Mouse (Mus musculus): ENCODE data around the gene Pmp22. TPM values are rescaled to one million over a fixed set of nuclear protein-coding genes. Genes with fewer than 3 reads are reported as not detected.

Pmp22 gene
- polyA plus RNA-seq, 1 experiment from 2014 or later, result 191 TPM

DNA sequence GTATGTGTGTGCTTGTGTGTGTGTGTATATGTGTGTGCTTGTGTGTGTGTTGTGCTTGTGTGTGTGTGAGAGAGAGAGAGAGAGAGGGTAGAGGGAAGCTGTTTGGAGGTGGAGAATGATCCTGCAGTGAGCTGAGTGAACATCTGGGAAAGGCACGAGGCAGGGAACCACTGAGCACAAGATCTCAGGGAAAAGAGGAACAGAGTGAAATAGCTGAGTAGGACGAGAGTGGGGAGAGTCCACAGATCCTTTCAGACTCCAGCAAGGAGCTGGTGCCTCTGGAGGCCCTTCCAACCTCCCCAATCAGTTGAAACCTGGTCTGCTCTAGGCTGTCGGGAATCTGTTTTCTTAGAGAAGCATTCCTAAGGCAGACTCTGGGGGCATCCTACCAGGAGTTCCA, 10.0 kb downstream of the Pmp22 start:
- H3K27ac ChIP-seq, result no peak overlapping the region
- no peaks in the 10 kb centered on the region for H3K9me3 ChIP-seq
- H3K9ac ChIP-seq, result no peak overlapping the region
- peaks cover 78% of the 10 kb centered on the region for H3K36me3 ChIP-seq
- H3K4me3 ChIP-seq, result no peak overlapping the region
- H3K27me3 ChIP-seq, result no peaks in the 10 kb centered on the region
- WGBS, result 46% methylated on average over 3 of the region's 3 CpGs
- no peak for ATAC-seq (ENCODE audit: low FRiP score, low read depth)
- peaks cover 44% of the 10 kb centered on the region for H3K4me1 ChIP-seq
- H3K4me2 ChIP-seq (replicated peaks), result no peak overlapping the region

DNA sequence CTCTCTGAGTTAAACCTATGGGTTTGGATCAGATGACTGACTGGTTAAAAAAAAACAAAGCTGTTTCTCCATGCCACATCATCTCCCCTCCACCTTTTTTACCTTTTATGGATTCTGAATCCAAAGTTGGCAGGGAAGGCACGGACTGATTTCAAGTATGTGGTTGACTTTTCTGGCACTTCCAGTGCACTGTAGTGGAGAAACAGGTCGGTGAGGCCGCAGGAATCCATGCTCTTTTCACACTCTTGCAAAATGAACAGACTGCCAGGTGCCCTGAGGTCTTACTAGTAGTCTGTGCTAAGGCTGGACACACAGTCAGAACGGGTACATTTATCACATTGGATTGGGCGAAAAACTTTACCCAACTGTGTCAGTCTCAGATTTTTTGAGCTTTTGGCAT, 13.5 kb downstream of the Pmp22 start:
- Histone ChIP-seq H3K4me2 (replicated peaks) (no peak overlapping the region), H3K4me3 (no peak overlapping the region), H3K36me3 (peaks cover 74% of the 10 kb centered on the region), H3K9me3 (no peaks in the 10 kb centered on the region), H3K4me1 (peaks cover 10% of the 10 kb centered on the region; the same call in 1 of the 2 replicates), H3K27me3 (no peaks in the 10 kb centered on the region), H3K9ac (no peak overlapping the region), H3K27ac (0 out of 2 replicates have a peak overlapping the region, but pooled peaks have one; percentile 6)
- ATAC-seq (ENCODE audit: low FRiP score, low read depth), result no peak
- 85% methylated on average over 5 of the region's 5 CpGs for WGBS

DNA sequence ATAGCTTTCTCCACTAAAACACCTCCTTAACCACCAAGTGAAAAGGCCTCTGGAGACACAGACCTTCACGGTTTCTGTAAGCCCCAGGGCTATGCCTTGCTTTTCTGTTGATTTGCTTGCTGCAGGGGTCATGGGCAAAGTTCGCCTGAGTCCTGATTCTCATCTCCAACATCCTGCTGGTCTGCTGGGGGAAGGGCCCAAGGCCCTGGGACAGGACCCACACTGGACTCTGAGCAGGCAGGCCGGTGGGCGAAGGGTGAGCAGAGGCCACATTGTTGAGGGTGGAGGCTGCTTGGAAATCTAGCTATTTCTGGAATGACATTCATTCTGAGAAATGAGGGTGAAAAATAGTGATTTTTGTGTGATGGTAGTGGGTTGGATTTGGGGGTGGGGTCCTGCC, 14.0 kb downstream of the Pmp22 start:
- Histone ChIP-seq H3K4me1 (peaks cover 10% of the 10 kb centered on the region; the same call in 1 of the 2 replicates), H3K4me2 (replicated peaks) (no peak overlapping the region), H3K27ac (no peak overlapping the region), H3K9me3 (no peaks in the 10 kb centered on the region), H3K4me3 (no peak overlapping the region), H3K27me3 (no peaks in the 10 kb centered on the region), H3K9ac (no peak overlapping the region), H3K36me3 (peaks cover 69% of the 10 kb centered on the region)
- no peak for ATAC-seq (ENCODE audit: low FRiP score, low read depth)
- whole genome bisulfite sequencing, result 77% methylated on average over 4 of the region's 4 CpGs

GRCm38 (mm10) chr11:63143486-63143885, 14.7 kb downstream of the Pmp22 start:
- no peaks in the 10 kb centered on the region for H3K27me3 ChIP-seq
- 76% methylated on average over 8 of the region's 8 CpGs for WGBS
- no peak for ATAC-seq (ENCODE audit: low FRiP score, low read depth)
- H3K4me1 ChIP-seq, result peaks cover 4% of the 10 kb centered on the region; the same call in 1 of the 2 replicates
- no peak overlapping the region for H3K4me3 ChIP-seq
- no peak overlapping the region for H3K4me2 ChIP-seq (replicated peaks)
- no peaks in the 10 kb centered on the region for H3K9me3 ChIP-seq
- no peak overlapping the region for H3K9ac ChIP-seq
- H3K27ac ChIP-seq, result no peak overlapping the region
- peaks cover 62% of the 10 kb centered on the region for H3K36me3 ChIP-seq

DNA sequence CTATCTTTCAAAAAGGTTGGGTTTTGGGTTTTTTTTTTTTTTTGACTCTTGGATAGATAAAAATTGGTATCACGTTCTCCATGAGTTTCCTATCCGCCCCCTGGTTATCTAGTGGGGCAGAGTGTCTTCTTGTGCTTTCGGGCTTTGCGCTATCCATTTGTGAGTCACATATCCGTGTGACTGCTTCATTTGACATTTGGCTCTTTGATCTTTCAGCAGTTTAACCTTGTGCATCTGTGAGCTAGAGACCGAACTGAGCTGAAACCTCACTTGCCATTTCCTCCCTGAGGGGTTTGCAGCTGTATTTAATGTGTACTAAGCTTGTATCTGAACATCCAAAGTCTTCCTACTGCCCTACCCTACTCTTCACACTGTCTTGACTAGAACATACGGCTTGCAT, 17.8 kb downstream of the Pmp22 start:
- Histone ChIP-seq H3K4me3 (no peak overlapping the region), H3K36me3 (peaks cover 66% of the 10 kb centered on the region), H3K27me3 (no peaks in the 10 kb centered on the region), H3K4me1 (no peaks in the 10 kb centered on the region; the same call in 1 of the 2 replicates), H3K9ac (no peak overlapping the region), H3K27ac (no peak overlapping the region), H3K4me2 (replicated peaks) (no peak overlapping the region), H3K9me3 (no peaks in the 10 kb centered on the region)
- 62% methylated on average over 7 of the region's 7 CpGs for WGBS
- ATAC-seq (ENCODE audit: low FRiP score, low read depth), result no peak

GRCm38 (mm10) chr11:63148276-63148675, 19.5 kb downstream of the Pmp22 start:
- H3K4me1 ChIP-seq, result no peaks in the 10 kb centered on the region; the same call in 1 of the 2 replicates
- 88% methylated on average over 3 of the region's 3 CpGs for WGBS
- H3K4me2 ChIP-seq (replicated peaks), result no peak overlapping the region
- H3K9ac ChIP-seq, result no peak overlapping the region
- peaks cover 65% of the 10 kb centered on the region for H3K36me3 ChIP-seq
- H3K27me3 ChIP-seq, result no peaks in the 10 kb centered on the region
- no peaks in the 10 kb centered on the region for H3K9me3 ChIP-seq
- H3K27ac ChIP-seq, result no peak overlapping the region
- ATAC-seq (ENCODE audit: low FRiP score, low read depth), result no peak
- no peak overlapping the region for H3K4me3 ChIP-seq

DNA sequence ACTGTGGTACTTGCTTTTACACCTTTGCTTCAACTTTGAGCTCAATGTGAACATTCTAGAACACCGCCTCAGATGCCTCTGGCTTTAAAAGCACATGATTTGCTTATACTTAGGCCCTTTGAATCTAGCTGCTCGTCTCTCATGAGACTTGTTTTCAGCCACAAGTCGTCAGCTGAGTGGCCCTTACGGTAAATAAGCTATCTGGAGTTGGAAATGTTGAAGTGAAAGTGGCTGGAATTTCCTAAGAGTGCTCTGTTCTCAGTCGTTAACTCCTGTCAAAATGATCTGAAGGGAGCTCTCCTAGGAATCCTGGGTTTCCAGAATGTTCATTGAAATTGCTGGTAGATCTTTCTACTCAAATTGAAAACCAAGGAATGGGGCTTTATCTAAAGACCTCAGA, 23.1 kb downstream of the Pmp22 start:
- no peaks in the 10 kb centered on the region for H3K27me3 ChIP-seq
- ATAC-seq (ENCODE audit: low FRiP score, low read depth), result no peak
- 73% methylated on average over 5 of the region's 5 CpGs for WGBS
- no peak overlapping the region for H3K4me3 ChIP-seq
- H3K4me1 ChIP-seq, result no peaks in the 10 kb centered on the region
- H3K9ac ChIP-seq, result no peak overlapping the region
- peaks cover 76% of the 10 kb centered on the region for H3K36me3 ChIP-seq
- H3K27ac ChIP-seq, result no peak overlapping the region
- H3K9me3 ChIP-seq, result no peaks in the 10 kb centered on the region
- no peak overlapping the region for H3K4me2 ChIP-seq (replicated peaks)

DNA sequence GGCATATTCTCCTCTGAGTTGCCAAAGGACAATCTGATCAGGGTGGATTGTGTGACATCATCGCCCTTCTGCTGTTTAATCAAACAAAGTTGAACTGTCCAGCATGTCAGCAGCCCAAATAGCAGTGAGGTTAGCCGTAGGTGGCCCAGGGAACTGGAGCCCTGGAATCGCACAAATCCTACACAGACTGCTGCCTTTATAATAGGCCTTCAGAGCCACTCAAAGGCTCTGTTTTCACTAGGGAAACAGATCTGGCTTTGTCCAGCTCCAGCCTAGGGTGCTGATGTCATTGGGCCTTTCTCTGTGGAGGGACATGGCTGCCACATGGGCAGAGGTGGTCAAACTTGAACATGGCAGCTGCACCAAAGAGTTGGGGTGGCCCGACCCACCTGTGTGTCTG, 28.3 kb downstream of the Pmp22 start:
- no peaks in the 10 kb centered on the region for H3K27me3 ChIP-seq
- H3K36me3 ChIP-seq, result peaks cover 88% of the 10 kb centered on the region
- H3K4me2 ChIP-seq (replicated peaks), result no peak overlapping the region
- H3K4me3 ChIP-seq, result no peak overlapping the region
- no peaks in the 10 kb centered on the region for H3K9me3 ChIP-seq
- H3K27ac ChIP-seq, result no peak overlapping the region
- H3K9ac ChIP-seq, result no peak overlapping the region
- no peak for ATAC-seq (ENCODE audit: low FRiP score, low read depth)
- WGBS, result 90% methylated on average over 4 of the region's 4 CpGs
- H3K4me1 ChIP-seq, result no peaks in the 10 kb centered on the region

DNA sequence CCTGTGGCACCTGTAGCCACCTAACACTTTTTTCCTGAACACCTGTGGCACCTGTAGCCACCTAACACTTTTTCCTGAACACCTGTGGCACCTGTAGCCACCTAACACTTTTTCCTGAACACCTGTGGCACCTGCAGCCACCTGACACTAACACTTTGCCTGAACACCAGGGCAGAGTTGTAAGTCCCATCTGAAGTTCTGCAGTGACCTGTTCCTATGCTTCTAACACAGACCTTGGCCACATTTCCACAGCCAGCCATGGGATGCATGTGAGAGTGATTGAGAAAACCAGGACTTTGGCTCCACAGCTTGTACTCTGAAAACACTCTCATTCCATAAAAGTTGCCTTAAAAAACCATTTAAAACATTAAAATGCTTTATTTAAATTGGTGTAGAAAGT, 32.1 kb downstream of the Pmp22 start:
- H3K27me3 ChIP-seq, result no peaks in the 10 kb centered on the region
- H3K27ac ChIP-seq, result no peak overlapping the region
- H3K4me3 ChIP-seq, result no peak overlapping the region
- no peak overlapping the region for H3K4me2 ChIP-seq (replicated peaks)
- H3K9me3 ChIP-seq, result no peaks in the 10 kb centered on the region
- H3K36me3 ChIP-seq, result peaks cover 51% of the 10 kb centered on the region
- H3K9ac ChIP-seq, result no peak overlapping the region
- ATAC-seq (ENCODE audit: low FRiP score, low read depth), result no peak
- H3K4me1 ChIP-seq, result no peaks in the 10 kb centered on the region

- H3K4me1 ChIP-seq, result no peaks in the 10 kb centered on the region
- H3K4me3 ChIP-seq, result no peak overlapping the region
- H3K9ac ChIP-seq, result no peak overlapping the region
- H3K9me3 ChIP-seq, result no peaks in the 10 kb centered on the region
- no peak for ATAC-seq (ENCODE audit: low FRiP score, low read depth)
- no peak overlapping the region for H3K27ac ChIP-seq
- peaks cover 32% of the 10 kb centered on the region for H3K36me3 ChIP-seq
- WGBS, result 78% methylated on average over 2 of the region's 2 CpGs
- H3K4me2 ChIP-seq (replicated peaks), result no peak overlapping the region
- no peaks in the 10 kb centered on the region for H3K27me3 ChIP-seq
Observed at GRCm38 (mm10) chr11:63162806-63163205, 34.0 kb downstream of the Pmp22 start.

GRCm38 (mm10) chr11:63163550-63163949, 34.8 kb downstream of the Pmp22 start:
- Histone ChIP-seq H3K9ac (no peak overlapping the region), H3K27ac (no peak overlapping the region), H3K27me3 (no peaks in the 10 kb centered on the region), H3K9me3 (no peaks in the 10 kb centered on the region), H3K4me1 (peaks cover 3% of the 10 kb centered on the region), H3K4me2 (replicated peaks) (no peak overlapping the region), H3K36me3 (peaks cover 25% of the 10 kb centered on the region), H3K4me3 (no peak overlapping the region)
- 76% methylated on average over 8 of the region's 8 CpGs for WGBS
- no peak for ATAC-seq (ENCODE audit: low FRiP score, low read depth)

DNA sequence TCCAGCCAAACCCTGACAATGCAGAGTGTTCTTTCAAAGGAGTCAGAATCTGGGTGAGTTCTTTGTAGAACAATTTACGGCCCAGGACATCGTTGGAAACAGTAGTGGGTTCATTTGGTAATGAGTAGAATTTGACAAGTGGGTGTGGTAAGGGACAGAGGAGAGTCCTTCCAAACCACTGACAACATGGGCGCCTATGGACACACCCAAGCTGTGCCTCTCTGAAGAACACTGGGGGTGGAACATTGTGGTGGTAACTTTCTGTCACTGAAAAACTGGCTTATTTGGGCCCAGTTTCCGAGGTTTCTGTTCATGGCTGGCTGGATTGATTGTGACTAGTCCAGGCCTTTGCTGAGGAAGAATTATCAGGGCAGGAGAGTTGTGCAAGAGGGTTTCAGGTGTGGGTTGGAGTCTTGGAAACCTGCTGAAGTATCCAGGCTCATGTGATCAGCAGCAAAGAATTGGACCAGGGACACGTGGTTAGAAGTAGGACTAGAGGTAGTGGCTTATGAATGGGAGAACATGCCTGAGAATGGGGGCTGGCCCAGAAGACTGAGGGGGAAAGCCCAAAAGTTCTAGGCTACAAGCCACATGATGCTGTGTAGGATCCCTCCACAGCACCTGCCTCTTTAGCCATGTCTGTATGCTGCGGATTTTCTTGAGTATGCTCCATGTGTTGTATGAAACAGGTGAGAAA, 35.4 kb downstream of the Pmp22 start:
- Histone ChIP-seq H3K9me3 (no peaks in the 10 kb centered on the region), H3K4me3 (no peak overlapping the region), H3K36me3 (peaks cover 19% of the 10 kb centered on the region), H3K4me1 (peaks cover 9% of the 10 kb centered on the region), H3K27ac (no peak overlapping the region), H3K9ac (no peak overlapping the region), H3K27me3 (no peaks in the 10 kb centered on the region), H3K4me2 (replicated peaks) (no peak overlapping the region)
- 80% methylated on average over 6 of the region's 6 CpGs for WGBS
- no peak for ATAC-seq (ENCODE audit: low FRiP score, low read depth)
